Mouse (Mus musculus) liver, embryonic 15.5 days (tissue): ENCODE measurements around the gene Gpr153. TPM values are rescaled to one million over a fixed set of nuclear protein-coding genes. Genes with fewer than 3 reads are reported as not detected.

Source experiments
- ATAC-seq: fragments of 200-750 bp; cut with Nextera tagmentation; 2 replicates; pipeline ENCODE4 v1.8.0; 2017; ENCODE audit warnings: moderate number of reproducible peaks, mild to moderate bottlenecking, moderate library complexity; ENCODE audit not compliant: insufficient read depth
- H3K27ac ChIP-seq: fragments of 300-500 bp; sonication (generic); replicated peaks from 2 replicates; pipeline ENCODE4 v1.5.1; 2015; ENCODE audit warnings: mild to moderate bottlenecking, inconsistent platforms
- H3K27me3 ChIP-seq: fragments of 300-500 bp; sonication (generic); 2 replicates; pipeline ENCODE4 v1.6.1; 2015; ENCODE audit warnings: mild to moderate bottlenecking, inconsistent platforms
- H3K36me3 ChIP-seq: fragments of 300-500 bp; sonication (generic); replicated peaks from 2 replicates; pipeline ENCODE4 v1.6.1; 2015; ENCODE audit warnings: moderate library complexity, mild to moderate bottlenecking, inconsistent platforms
- H3K4me1 ChIP-seq: fragments of 300-500 bp; sonication (generic); replicated peaks from 2 replicates; pipeline ENCODE4 v1.6.1; 2015; ENCODE audit warnings: inconsistent platforms
- H3K4me2 ChIP-seq: fragments of 300-500 bp; sonication (generic); 2 replicates; pipeline ENCODE4 v1.6.1; 2015; ENCODE audit warnings: moderate library complexity, mild to moderate bottlenecking, inconsistent platforms
- H3K4me3 ChIP-seq: fragments of 300-500 bp; sonication (generic); replicated peaks from 2 replicates; pipeline ENCODE4 v1.5.1; 2015; ENCODE audit warnings: mild to moderate bottlenecking, inconsistent platforms
- H3K9ac ChIP-seq: fragments of 300-500 bp; sonication (generic); 2 replicates; pipeline ENCODE4 v1.6.1; 2015; ENCODE audit warnings: moderate library complexity, mild to moderate bottlenecking, inconsistent platforms
- H3K9me3 ChIP-seq: fragments of 300-500 bp; sonication (generic); replicated peaks from 2 replicates; pipeline ENCODE4 v1.6.1; 2016; ENCODE audit warnings: inconsistent platforms
- WGBS: fragments of 180-500 bp; shearing (Covaris S2); methylation state at CpG from one replicate; pipeline ENCODE4 v1.1.7; 2015; ENCODE audit warnings: mixed read lengths; ENCODE audit not compliant: insufficient replicate concordance; 5-methylcytosine and 5-hydroxymethylcytosine counted together
- polyA plus RNA-seq: library from polyadenylated mRNA; unstranded; fragments of >200 nt; fragmentation: Nextera tagmentation; extraction: Ambion mirVana; gene quantifications from 2 replicates; pipeline ENCODE4 v1.2.1, GENCODE M21; 2015

Gene Gpr153
- polyA plus RNA-seq, 1 experiment from 2014 or later: 0.76 TPM

- H3K4me2 ChIP-seq: no peak overlapping the region
- H3K9ac ChIP-seq: no peak overlapping the region
- peaks cover 87% of the 10 kb centered on the region for H3K27me3 ChIP-seq
- H3K27ac ChIP-seq: no peak overlapping the region
- no peaks in the 10 kb centered on the region for H3K9me3 ChIP-seq
- H3K36me3 ChIP-seq: no peaks in the 10 kb centered on the region
- ATAC-seq: no peak
- 60% methylated on average over 2 of the region's 2 CpGs for WGBS
- no peak overlapping the region for H3K4me3 ChIP-seq
- H3K4me1 ChIP-seq: peaks cover 13% of the 10 kb centered on the region
Measured at GRCm38 (mm10) chr4:152277916-152278315, 3.9 kb downstream of the Gpr153 start.

GRCm38 (mm10) chr4:152278986-152279385 lies 5.0 kb downstream of the Gpr153 start:
- Histone ChIP-seq H3K27me3 (peaks cover 87% of the 10 kb centered on the region), H3K9ac (no peak overlapping the region), H3K36me3 (no peaks in the 10 kb centered on the region), H3K27ac (no peak overlapping the region), H3K4me2 (no peak overlapping the region), H3K9me3 (no peaks in the 10 kb centered on the region), H3K4me1 (peaks cover 16% of the 10 kb centered on the region), H3K4me3 (no peak overlapping the region)
- WGBS: 76% methylated on average over 23 of the region's 23 CpGs
- ATAC-seq: no peak

GRCm38 (mm10) chr4:152281601-152282000 lies 7.6 kb downstream of the Gpr153 start:
- Histone ChIP-seq H3K9ac (no peak overlapping the region), H3K27me3 (peaks cover 86% of the 10 kb centered on the region), H3K4me3 (no peak overlapping the region), H3K9me3 (no peaks in the 10 kb centered on the region), H3K36me3 (no peaks in the 10 kb centered on the region), H3K27ac (no peak overlapping the region), H3K4me2 (no peak overlapping the region), H3K4me1 (peaks cover 16% of the 10 kb centered on the region)
- 37% methylated on average over 15 of the region's 15 CpGs for WGBS
- ATAC-seq: no peak

- H3K27ac ChIP-seq: no peak overlapping the region
- no peak for ATAC-seq
- H3K4me3 ChIP-seq: peak overlapping the region; percentile 24; the same call in 1 of the 2 replicates
- H3K36me3 ChIP-seq: no peaks in the 10 kb centered on the region
- H3K4me2 ChIP-seq: peak overlapping the region; percentile 51
- peaks cover 90% of the 10 kb centered on the region for H3K27me3 ChIP-seq
- 16% methylated on average over 34 of the region's 34 CpGs for WGBS
- H3K9me3 ChIP-seq: no peaks in the 10 kb centered on the region
- no peak overlapping the region for H3K9ac ChIP-seq
- H3K4me1 ChIP-seq: peaks cover 16% of the 10 kb centered on the region
Measured at GRCm38 (mm10) chr4:152282721-152283120, 8.7 kb downstream of the Gpr153 start.

GRCm38 (mm10) chr4:152283186-152283950 lies 9.3 kb downstream of the Gpr153 start:
- peak; percentile 68 for ATAC-seq
- peaks cover 97% of the 10 kb centered on the region for H3K27me3 ChIP-seq
- peak overlapping the region; percentile 24; the same call in 1 of the 2 replicates for H3K4me3 ChIP-seq
- WGBS: 4% methylated on average over 70 of the region's 70 CpGs
- no peak overlapping the region for H3K27ac ChIP-seq
- H3K9me3 ChIP-seq: no peaks in the 10 kb centered on the region
- peaks cover 16% of the 10 kb centered on the region for H3K4me1 ChIP-seq
- H3K36me3 ChIP-seq: no peaks in the 10 kb centered on the region
- peak overlapping the region; percentile 51 for H3K4me2 ChIP-seq
- H3K9ac ChIP-seq: no peak overlapping the region

- Histone ChIP-seq H3K27me3 (peaks cover 92% of the 10 kb centered on the region), H3K36me3 (no peaks in the 10 kb centered on the region), H3K9ac (no peak overlapping the region), H3K4me2 (no peak overlapping the region), H3K27ac (no peak overlapping the region), H3K4me1 (peaks cover 16% of the 10 kb centered on the region), H3K4me3 (no peak overlapping the region), H3K9me3 (no peaks in the 10 kb centered on the region)
- ATAC-seq: no peak
- 2% methylated on average over 10 of the region's 10 CpGs for WGBS
Measured at GRCm38 (mm10) chr4:152285505-152285904, 11.5 kb downstream of the Gpr153 start.

- Histone ChIP-seq H3K9me3 (no peaks in the 10 kb centered on the region), H3K4me3 (peak overlapping the region; percentile 12; the same call in 1 of the 2 replicates), H3K4me1 (peaks cover 16% of the 10 kb centered on the region), H3K27me3 (peaks cover 92% of the 10 kb centered on the region), H3K4me2 (peak overlapping the region; percentile 25), H3K27ac (no peak overlapping the region), H3K9ac (no peak overlapping the region), H3K36me3 (no peaks in the 10 kb centered on the region)
- 3% methylated on average over 31 of the region's 32 CpGs for WGBS
- no peak for ATAC-seq
Measured at GRCm38 (mm10) chr4:152286183-152286582, 12.2 kb downstream of the Gpr153 start.

- Histone ChIP-seq H3K27me3 (peaks cover 92% of the 10 kb centered on the region), H3K4me1 (peaks cover 16% of the 10 kb centered on the region), H3K4me3 (no peak overlapping the region), H3K9ac (no peak overlapping the region), H3K27ac (no peak overlapping the region), H3K9me3 (no peaks in the 10 kb centered on the region), H3K4me2 (no peak overlapping the region), H3K36me3 (no peaks in the 10 kb centered on the region)
- no peak for ATAC-seq
- 8% methylated on average over 26 of the region's 26 CpGs for WGBS
Measured at GRCm38 (mm10) chr4:152286887-152287286, 12.9 kb downstream of the Gpr153 start.

- no peak overlapping the region for H3K27ac ChIP-seq
- no peaks in the 10 kb centered on the region for H3K36me3 ChIP-seq
- no peak for ATAC-seq
- peaks cover 16% of the 10 kb centered on the region for H3K4me1 ChIP-seq
- H3K27me3 ChIP-seq: peaks cover 92% of the 10 kb centered on the region
- H3K4me2 ChIP-seq: no peak overlapping the region
- no peaks in the 10 kb centered on the region for H3K9me3 ChIP-seq
- no peak overlapping the region for H3K9ac ChIP-seq
- WGBS: 21% methylated on average over 19 of the region's 19 CpGs
- H3K4me3 ChIP-seq: no peak overlapping the region
Measured at GRCm38 (mm10) chr4:152287317-152288120, 13.5 kb downstream of the Gpr153 start.

- Histone ChIP-seq H3K4me3 (no peak overlapping the region), H3K4me2 (no peak overlapping the region), H3K9me3 (no peaks in the 10 kb centered on the region), H3K27ac (no peak overlapping the region), H3K27me3 (peaks cover 92% of the 10 kb centered on the region), H3K4me1 (peaks cover 7% of the 10 kb centered on the region), H3K36me3 (no peaks in the 10 kb centered on the region), H3K9ac (no peak overlapping the region)
- WGBS: 46% methylated on average over 18 of the region's 18 CpGs
- ATAC-seq: no peak
Measured at GRCm38 (mm10) chr4:152288398-152288945, 14.4 kb downstream of the Gpr153 start.

GRCm38 (mm10) chr4:152290385-152290784 lies 16.4 kb downstream of the Gpr153 start:
- Histone ChIP-seq H3K9me3 (no peaks in the 10 kb centered on the region), H3K4me2 (no peak overlapping the region), H3K27me3 (peaks cover 87% of the 10 kb centered on the region), H3K27ac (no peak overlapping the region), H3K9ac (no peak overlapping the region), H3K4me1 (peaks cover 10% of the 10 kb centered on the region), H3K36me3 (no peaks in the 10 kb centered on the region), H3K4me3 (no peak overlapping the region)
- no peak for ATAC-seq
- WGBS: 2% methylated on average over 39 of the region's 39 CpGs
